Mouse (Mus musculus) neural tube, embryonic 12.5 days (tissue): Measurements from ENCODE around the gene Fam161a. TPM values are rescaled to one million over a fixed set of nuclear protein-coding genes. Genes with fewer than 3 reads are reported as not detected.
"Not testable (repeated sequence)": the region's sequence is repeated elsewhere in the genome, so short reads cannot be mapped to it uniquely, and the experiment has no call there.

ENCODE experiments used
- ATAC-seq: fragments of 200-750 bp; cut with Nextera tagmentation; 2 replicates; pipeline ENCODE4 v1.8.0; 2017; ENCODE audit warnings: low read depth, mild to moderate bottlenecking, moderate TSS enrichment, moderate library complexity; ENCODE audit not compliant: low FRiP score
- H3K27ac ChIP-seq: fragments of 300-500 bp; sonication (generic); 2 replicates; pipeline ENCODE4 v1.5.1; 2016
- H3K27me3 ChIP-seq: fragments of 300-500 bp; sonication (generic); replicated peaks from 2 replicates; pipeline ENCODE4 v1.6.1; 2016; ENCODE audit warnings: mild to moderate bottlenecking
- H3K36me3 ChIP-seq: fragments of 300-500 bp; sonication (generic); 2 replicates; pipeline ENCODE4 v1.6.1; 2016; ENCODE audit warnings: mild to moderate bottlenecking
- H3K4me1 ChIP-seq: fragments of 300-500 bp; sonication (generic); 2 replicates; pipeline ENCODE4 v1.6.1; 2016
- H3K4me2 ChIP-seq: fragments of 300-500 bp; sonication (generic); replicated peaks from 2 replicates; pipeline ENCODE4 v1.6.1; 2016; ENCODE audit warnings: mild to moderate bottlenecking
- H3K4me3 ChIP-seq: fragments of 300-500 bp; sonication (generic); 2 replicates; pipeline ENCODE4 v1.5.1; 2016
- H3K9ac ChIP-seq: fragments of 300-500 bp; sonication (generic); 2 replicates; pipeline ENCODE4 v1.6.1; 2016; ENCODE audit warnings: mild to moderate bottlenecking
- H3K9me3 ChIP-seq: fragments of 300-500 bp; sonication (generic); 2 replicates; pipeline ENCODE4 v1.6.1; 2016; ENCODE audit warnings: mild to moderate bottlenecking
- whole genome bisulfite sequencing: fragments of 180-500 bp; shearing (Covaris S2); methylation state at CpG from one replicate; pipeline ENCODE4 v1.1.7; 2016; 5-methylcytosine and 5-hydroxymethylcytosine counted together
- polyA plus RNA-seq: library from polyadenylated mRNA; unstranded; fragments of >200 nt; fragmentation: Nextera tagmentation; extraction: Ambion mirVana; gene quantifications from 2 replicates; pipeline ENCODE4 v1.2.1, GENCODE M21; 2016

The Fam161a gene
- polyA plus RNA-seq, 1 experiment from 2014 or later = 3.3 TPM

GRCm38 (mm10) chr11:23067395-23068136, 60.2 kb downstream of the Fam161a start:
- Histone ChIP-seq H3K9me3 (no peaks in the 10 kb centered on the region), H3K4me1 (peaks cover 3% of the 10 kb centered on the region; the same call in 1 of the 2 replicates), H3K9ac (peak overlapping the region; percentile 65), H3K27ac (no peak overlapping the region; the same call in 1 of the 2 replicates), H3K4me2 (peak overlapping the region; percentile 65), H3K4me3 (peak overlapping the region; percentile 55), H3K27me3 (no peaks in the 10 kb centered on the region), H3K36me3 (no peaks in the 10 kb centered on the region)
- ATAC-seq = peak; percentile 99
- WGBS = 1% methylated on average over 49 of the region's 49 CpGs

GRCm38 (mm10) chr11:23068201-23068600, 60.9 kb downstream of the Fam161a start:
- Histone ChIP-seq H3K4me1 (peaks cover 3% of the 10 kb centered on the region; the same call in 1 of the 2 replicates), H3K27ac (no peak overlapping the region), H3K36me3 (no peaks in the 10 kb centered on the region), H3K4me3 (peak overlapping the region; percentile 55), H3K4me2 (peak overlapping the region; percentile 65), H3K27me3 (no peaks in the 10 kb centered on the region), H3K9me3 (no peaks in the 10 kb centered on the region), H3K9ac (peak overlapping the region; percentile 65)
- peak; percentile 1; the same call in 1 of the 2 replicates for ATAC-seq
- WGBS = 12% methylated on average over 10 of the region's 10 CpGs

- not testable (repeated sequence) for H3K4me2 ChIP-seq, H3K27me3 ChIP-seq, H3K36me3 ChIP-seq, H3K27ac ChIP-seq, ATAC-seq, H3K9ac ChIP-seq, H3K9me3 ChIP-seq, H3K4me3 ChIP-seq, H3K4me1 ChIP-seq
- 89% methylated on average over 9 of the region's 9 CpGs for WGBS
Observed at GRCm38 (mm10) chr11:23068986-23069385, 61.7 kb downstream of the Fam161a start.

GRCm38 (mm10) chr11:23074841-23075240, 67.5 kb downstream of the Fam161a start:
- 83% methylated on average over 7 of the region's 7 CpGs for WGBS
- no peak overlapping the region for H3K27ac ChIP-seq
- ATAC-seq = no peak
- no peaks in the 10 kb centered on the region for H3K4me1 ChIP-seq
- no peak overlapping the region for H3K9ac ChIP-seq
- no peak overlapping the region for H3K4me2 ChIP-seq
- H3K9me3 ChIP-seq = no peaks in the 10 kb centered on the region
- no peak overlapping the region for H3K4me3 ChIP-seq
- no peaks in the 10 kb centered on the region for H3K36me3 ChIP-seq
- no peaks in the 10 kb centered on the region for H3K27me3 ChIP-seq

GRCm38 (mm10) chr11:23078541-23078940, 71.2 kb downstream of the Fam161a start:
- no peak overlapping the region for H3K9ac ChIP-seq
- no peaks in the 10 kb centered on the region for H3K4me1 ChIP-seq
- WGBS = 96% methylated on average over 1 of the region's 1 CpGs
- H3K4me3 ChIP-seq = no peak overlapping the region
- no peaks in the 10 kb centered on the region for H3K9me3 ChIP-seq
- H3K4me2 ChIP-seq = no peak overlapping the region
- ATAC-seq = no peak
- H3K27me3 ChIP-seq = no peaks in the 10 kb centered on the region
- H3K36me3 ChIP-seq = no peaks in the 10 kb centered on the region
- no peak overlapping the region for H3K27ac ChIP-seq

Other genes with a start within 250 kb of the Fam161a start
- gene B3gnt2, start 146.6 kb upstream of the Fam161a start, polyA plus RNA-seq = 2.2 and 3.0 TPM in 2 replicates
- 4.6 and 6.3 TPM in 2 replicates for gene Zrsr1, start 35.5 kb upstream of the Fam161a start, polyA plus RNA-seq
- gene Gm28048, start 25.4 kb upstream of the Fam161a start, polyA plus RNA-seq = 5.6 and 6.2 TPM in 2 replicates
- 302 and 325 TPM in 2 replicates for gene Commd1, start 25.1 kb upstream of the Fam161a start, polyA plus RNA-seq
- 346 and 347 TPM in 2 replicates for gene Cct4, start 17.0 kb upstream of the Fam161a start, polyA plus RNA-seq
- gene Xpo1, start 248.5 kb downstream of the Fam161a start, polyA plus RNA-seq = 125 and 134 TPM in 2 replicates